Mouse (Mus musculus) kidney, adult 9 months (tissue): ENCODE results near the gene Tnr.

ENCODE experiments used
- DNase-seq: peaks from one replicate; pipeline ENCODE4 v3.0.0; 2022

Tnr gene

DNA sequence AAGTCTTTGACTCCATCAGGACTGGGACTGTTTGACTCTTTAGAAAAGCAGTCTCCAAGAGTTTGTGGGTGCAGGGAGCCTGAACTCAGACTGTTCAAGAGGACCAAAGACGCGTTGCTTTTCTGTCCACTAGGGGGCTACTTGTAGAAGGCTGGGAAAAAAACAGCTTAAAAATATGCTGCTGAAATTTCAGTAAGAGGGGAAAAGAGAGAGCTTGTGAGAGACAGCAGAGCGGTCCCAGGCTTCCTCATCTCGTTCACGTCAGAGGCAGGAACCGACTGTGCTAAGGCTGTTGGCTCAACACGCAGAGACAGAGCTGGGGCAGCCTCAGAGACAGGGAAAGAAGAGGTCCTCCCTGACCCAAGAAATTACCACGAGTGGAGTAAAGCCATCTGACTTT is at the start of gene Tnr:
TSS of gene Tnr (plus strand) at position 192 of the 400 bp plus-strand sequence.
- DNase-seq = peak; percentile 37

DNA sequence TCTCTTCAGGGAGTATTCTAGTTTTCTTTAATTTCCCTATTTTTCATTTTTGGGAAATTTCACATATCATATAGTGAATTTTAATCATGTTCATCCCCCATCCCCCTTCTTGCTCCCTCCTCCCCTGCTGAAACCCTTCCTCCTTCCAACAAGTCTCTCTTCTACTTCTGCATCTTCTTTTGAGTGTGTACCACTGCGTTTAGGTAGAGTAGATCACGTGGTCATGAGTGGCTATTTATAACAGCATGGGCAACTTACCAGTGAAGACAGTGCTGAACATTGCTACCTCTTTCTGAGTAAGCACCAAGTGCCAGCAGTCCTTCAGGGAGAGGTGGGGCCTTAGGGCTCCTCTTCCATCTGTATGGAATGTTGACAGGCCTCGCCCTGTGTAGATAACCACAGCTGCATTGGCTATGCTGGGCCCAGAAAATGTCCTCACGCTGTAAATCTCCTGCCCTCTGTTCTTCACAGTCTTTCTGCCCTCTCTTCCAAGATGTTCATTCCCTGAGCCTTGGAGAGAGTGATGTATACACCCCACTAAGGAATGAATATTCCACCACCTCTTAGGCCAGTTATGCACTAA is 33.6 kb upstream of the Tnr start:
- no peak for DNase-seq

- no peak for DNase-seq
Measured at GRCm38 (mm10) chr1:159492536-159492935, 31.0 kb upstream of the Tnr start.

GRCm38 (mm10) chr1:159493720-159494499 is 29.7 kb upstream of the Tnr start:
- DNase-seq = peak; percentile 17

- DNase-seq = no peak
Measured at GRCm38 (mm10) chr1:159498236-159498635, 25.3 kb upstream of the Tnr start.

DNA sequence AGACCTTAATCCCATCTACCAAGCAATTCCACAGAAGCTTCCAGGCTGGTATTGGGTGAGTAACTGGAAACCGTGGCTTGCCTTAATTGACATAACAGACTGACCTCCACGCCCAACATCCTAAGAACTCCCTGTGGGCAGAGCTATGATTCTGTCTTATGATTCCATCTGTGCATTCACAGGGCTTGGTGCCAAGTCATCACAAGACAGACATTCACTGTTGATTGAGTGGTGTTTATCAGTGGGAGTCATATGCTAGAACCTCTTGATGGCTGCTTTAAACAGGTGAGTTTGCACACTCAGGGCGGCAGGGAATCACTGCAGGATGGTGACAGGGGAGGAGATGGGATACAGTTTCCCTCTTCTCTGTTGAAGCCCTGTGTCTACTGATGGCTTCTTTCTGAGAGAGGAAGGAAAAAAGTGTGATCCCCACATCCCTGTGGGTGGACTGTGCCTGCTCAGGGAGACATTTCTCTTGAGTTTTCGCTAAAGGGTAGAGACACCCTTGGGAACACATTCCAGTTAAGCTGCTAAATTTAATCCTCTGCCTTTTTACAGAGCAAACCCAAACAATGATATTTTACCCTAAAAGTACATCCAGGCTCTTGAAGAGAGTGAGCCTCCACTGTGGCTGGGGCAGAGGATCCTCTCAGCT is 23.6 kb upstream of the Tnr start:
- DNase-seq = no peak

DNA sequence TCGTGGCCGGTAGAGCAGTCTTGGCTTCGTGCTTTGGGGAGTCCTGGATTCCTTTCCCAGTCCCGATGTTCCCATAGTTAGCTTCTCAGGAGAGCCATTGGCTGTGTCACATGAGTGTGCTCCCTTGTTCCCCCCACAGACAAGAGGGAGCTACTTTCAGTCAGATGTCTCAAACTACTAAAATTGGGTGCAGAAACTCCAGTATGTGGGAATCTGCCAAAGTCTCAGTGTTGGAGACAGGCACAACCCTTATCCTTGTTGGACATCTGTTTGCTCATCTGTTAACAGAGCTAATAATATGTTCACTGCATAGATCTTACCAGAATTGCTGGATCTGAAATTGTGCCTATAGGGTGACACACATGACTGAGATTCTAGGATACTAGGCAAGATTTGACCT is 21.7 kb upstream of the Tnr start:
- no peak for DNase-seq

- DNase-seq = no peak
Measured at GRCm38 (mm10) chr1:159510667-159511066, 12.9 kb upstream of the Tnr start.

DNA sequence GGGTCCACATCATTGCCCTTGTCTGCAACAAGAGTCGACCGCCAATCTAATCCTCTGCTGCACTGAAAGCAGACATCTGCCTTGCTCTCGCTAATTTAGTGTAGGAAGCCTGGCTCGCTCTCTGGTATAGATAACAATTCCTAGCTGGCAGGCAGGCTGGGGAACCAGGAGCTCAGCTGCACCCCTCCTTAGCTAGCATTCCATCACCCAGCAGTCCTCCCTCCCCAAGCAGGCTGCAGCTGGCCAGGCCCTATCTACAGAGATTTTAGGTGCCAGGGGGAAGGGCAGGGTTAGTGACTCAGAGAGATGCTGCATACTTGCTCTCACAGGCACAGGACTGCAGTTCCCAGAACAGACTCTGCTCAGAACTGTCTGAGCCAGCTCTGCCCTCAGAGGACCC is 5.9 kb upstream of the Tnr start:
- no peak for DNase-seq

DNA sequence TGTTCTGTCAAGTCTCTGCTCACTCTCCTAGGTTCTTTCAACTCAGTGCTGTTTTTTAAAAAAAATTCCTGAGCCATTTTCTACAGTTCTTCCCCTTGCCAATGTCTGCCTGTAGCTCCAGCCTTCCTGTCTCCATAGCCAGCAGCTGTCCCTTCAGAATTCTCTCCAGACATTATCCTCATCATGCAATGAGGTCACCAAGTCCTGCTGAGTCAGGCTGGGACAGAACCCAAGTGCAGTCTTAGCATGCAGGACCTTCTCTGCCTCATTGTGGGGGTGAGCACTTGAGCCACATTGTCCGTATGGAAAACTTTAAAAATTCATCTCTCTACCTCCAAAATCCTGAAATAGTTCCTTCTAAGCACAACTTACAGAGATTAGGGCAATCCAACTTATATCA is 4.4 kb upstream of the Tnr start:
- DNase-seq = no peak

- no peak for DNase-seq
Measured at GRCm38 (mm10) chr1:159523069-159523468, 500 bp upstream of the Tnr start.

- DNase-seq = peak; percentile 50
Measured at GRCm38 (mm10) chr1:159524051-159524549, 531 bp downstream of the Tnr start.

- DNase-seq = no peak
Measured at GRCm38 (mm10) chr1:159532841-159533569, 9.4 kb downstream of the Tnr start.

GRCm38 (mm10) chr1:159535582-159535981 is 12.0 kb downstream of the Tnr start:
- no peak for DNase-seq

DNA sequence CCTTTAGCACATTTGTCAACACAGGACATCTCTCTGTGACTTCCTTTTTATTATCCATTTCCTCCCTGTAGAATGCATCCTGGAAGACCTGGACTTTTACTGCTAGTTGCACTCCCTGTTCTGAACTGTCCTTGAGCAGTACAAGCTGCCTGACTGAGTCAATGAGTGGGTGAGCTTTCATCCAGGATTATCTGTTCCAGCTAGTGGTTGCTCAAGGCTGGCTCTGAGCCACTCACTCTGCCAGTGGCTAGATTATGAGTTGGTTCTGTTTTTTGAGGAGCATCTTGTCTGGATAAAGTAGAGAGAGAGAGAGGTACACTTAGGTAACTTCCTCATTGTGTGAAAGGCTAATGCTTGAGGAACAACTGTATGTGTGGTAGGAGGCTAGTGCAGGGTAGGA is 14.0 kb downstream of the Tnr start:
- DNase-seq = no peak

GRCm38 (mm10) chr1:159538076-159538475 is 14.5 kb downstream of the Tnr start:
- DNase-seq = no peak

GRCm38 (mm10) chr1:159545470-159546145 is 22.0 kb downstream of the Tnr start:
- no peak for DNase-seq

DNA sequence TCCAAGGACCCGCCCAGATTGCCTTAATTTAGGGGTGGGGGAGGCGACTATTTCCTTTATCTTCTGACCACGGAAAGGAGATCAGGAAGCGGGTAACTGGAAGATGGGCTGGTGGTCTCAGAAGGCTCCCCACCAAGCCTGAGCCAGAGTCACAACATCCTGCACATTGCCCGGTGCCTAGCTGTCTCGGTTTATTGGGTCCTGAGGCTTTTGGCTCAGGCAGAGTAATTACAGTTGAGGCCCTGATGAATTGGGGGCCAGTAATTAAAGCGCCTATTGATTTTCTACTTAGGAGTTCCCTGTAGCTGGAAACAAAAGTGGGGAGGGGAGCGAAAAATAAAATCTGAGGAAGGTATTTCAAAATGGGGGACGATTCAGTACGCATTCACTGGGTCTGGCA is 27.5 kb downstream of the Tnr start:
- no peak for DNase-seq

DNA sequence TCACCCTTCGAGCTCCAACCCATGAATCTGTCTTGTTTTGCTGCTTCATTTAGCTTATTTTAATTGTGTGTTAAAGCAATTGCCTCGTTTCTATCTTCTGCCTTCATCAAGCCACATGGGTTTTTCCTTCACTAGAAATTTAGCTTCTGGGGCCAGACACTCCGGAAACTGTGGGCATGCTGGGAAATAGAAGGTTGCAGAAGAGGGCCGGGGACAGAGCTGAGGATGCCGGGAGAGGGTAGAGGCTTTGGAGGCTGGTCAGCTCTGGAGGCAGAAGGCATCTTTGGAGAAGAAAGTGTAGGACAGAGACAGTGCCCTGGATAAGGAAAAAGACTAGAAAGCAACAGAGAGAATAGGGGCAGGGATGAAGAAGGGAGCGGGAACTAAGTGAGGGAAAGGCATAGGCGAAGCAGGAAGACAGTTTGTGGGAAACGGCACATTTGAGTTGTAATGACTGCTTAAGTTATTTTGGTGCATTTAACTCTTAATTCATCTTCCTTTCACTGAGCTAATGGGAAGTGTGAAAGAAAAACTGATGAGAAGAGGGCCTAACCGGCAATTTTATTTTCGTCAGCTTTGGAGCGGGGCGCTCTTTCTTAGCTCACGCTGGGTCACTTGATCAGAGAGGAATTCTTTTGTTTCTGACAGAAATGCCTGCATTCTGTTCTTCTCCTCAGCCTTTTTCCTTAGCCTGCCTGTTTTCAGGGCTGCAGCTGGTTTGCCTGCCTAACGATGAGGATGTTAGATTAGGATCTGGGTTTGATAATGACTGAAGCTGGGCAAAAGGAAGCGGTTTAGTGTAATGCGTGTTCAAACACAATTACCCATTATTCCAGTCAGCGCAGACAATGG is 28.2 kb downstream of the Tnr start:
- no peak for DNase-seq

- no peak for DNase-seq
Measured at GRCm38 (mm10) chr1:159561616-159562015, 38.0 kb downstream of the Tnr start.

- no peak for DNase-seq
Measured at GRCm38 (mm10) chr1:159565129-159565528, 41.6 kb downstream of the Tnr start.

GRCm38 (mm10) chr1:159566046-159566445 is 42.5 kb downstream of the Tnr start:
- no peak for DNase-seq
